Mouse (Mus musculus) forebrain, embryonic 10.5 days (tissue): ENCODE results near the gene Cldnd2. TPM values are rescaled to one million over a fixed set of nuclear protein-coding genes. Genes with fewer than 3 reads are reported as not detected.

Experiments
- DNase-seq: peaks from one replicate; pipeline ENCODE4 v3.0.0-alpha.2; 2017; ENCODE audit warnings: low spot score; ENCODE audit errors: extremely low spot score
- H3K27ac ChIP-seq: fragments of 300-500 bp; sonication (generic); 2 replicates; pipeline ENCODE4 v1.5.1; 2016; ENCODE audit warnings: mild to moderate bottlenecking
- H3K27me3 ChIP-seq: fragments of 300-500 bp; sonication (generic); 2 replicates; pipeline ENCODE4 v1.6.1; 2016; ENCODE audit warnings: mild to moderate bottlenecking; ENCODE audit not compliant: poor library complexity, severe bottlenecking
- H3K36me3 ChIP-seq: fragments of 300-500 bp; sonication (generic); replicated peaks from 2 replicates; pipeline ENCODE4 v1.6.1; 2016; ENCODE audit warnings: mild to moderate bottlenecking, moderate library complexity
- H3K4me1 ChIP-seq: fragments of 300-500 bp; sonication (generic); 2 replicates; pipeline ENCODE4 v1.6.1; 2016
- H3K4me3 ChIP-seq: fragments of 300-500 bp; sonication (generic); 2 replicates; pipeline ENCODE4 v1.5.1; 2016; ENCODE audit warnings: mild to moderate bottlenecking, moderate library complexity
- H3K9me3 ChIP-seq: fragments of 300-500 bp; sonication (generic); 2 replicates; pipeline ENCODE4 v1.6.1; 2016; ENCODE audit warnings: mild to moderate bottlenecking, moderate library complexity
- WGBS: fragments of 180-500 bp; shearing (Covaris S2); methylation state at CpG from one replicate; pipeline ENCODE4 v1.1.7; 2016; 5-methylcytosine and 5-hydroxymethylcytosine counted together
- polyA plus RNA-seq: library from polyadenylated mRNA; unstranded; fragments of >200 nt; fragmentation: Nextera tagmentation; extraction: Ambion mirVana; gene quantifications from 2 replicates; pipeline ENCODE4 v1.2.1, GENCODE M21; 2016

Gene Cldnd2
- polyA plus RNA-seq, 1 experiment from 2014 or later = not detected

DNA sequence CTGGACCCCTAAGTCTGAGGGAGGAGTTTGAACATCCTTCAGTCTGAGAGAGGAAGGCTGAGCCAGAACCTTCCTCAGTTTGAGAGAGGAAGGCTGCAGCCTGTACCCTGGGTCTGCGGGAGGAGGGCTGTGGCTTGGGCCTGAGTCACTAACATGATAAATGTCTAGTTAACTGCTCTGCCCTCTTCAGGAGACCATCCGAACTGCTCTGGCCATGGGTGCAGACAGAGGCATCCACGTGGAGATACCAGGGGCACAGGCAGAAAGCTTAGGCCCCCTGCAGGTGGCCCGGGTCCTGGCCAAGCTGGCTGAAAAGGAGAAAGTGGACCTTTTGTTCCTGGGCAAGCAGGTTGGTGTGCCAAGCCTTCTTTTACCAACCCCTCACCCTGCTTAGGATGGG, 12.0 kb downstream of the Cldnd2 start:
- no peaks in the 10 kb centered on the region for H3K4me1 ChIP-seq
- DNase-seq = no peak
- no peak overlapping the region for H3K27ac ChIP-seq
- 36% methylated on average over 4 of the region's 4 CpGs for WGBS
- H3K27me3 ChIP-seq = no peaks in the 10 kb centered on the region
- no peaks in the 10 kb centered on the region for H3K9me3 ChIP-seq
- H3K36me3 ChIP-seq = peaks cover 61% of the 10 kb centered on the region
- no peak overlapping the region for H3K4me3 ChIP-seq

DNA sequence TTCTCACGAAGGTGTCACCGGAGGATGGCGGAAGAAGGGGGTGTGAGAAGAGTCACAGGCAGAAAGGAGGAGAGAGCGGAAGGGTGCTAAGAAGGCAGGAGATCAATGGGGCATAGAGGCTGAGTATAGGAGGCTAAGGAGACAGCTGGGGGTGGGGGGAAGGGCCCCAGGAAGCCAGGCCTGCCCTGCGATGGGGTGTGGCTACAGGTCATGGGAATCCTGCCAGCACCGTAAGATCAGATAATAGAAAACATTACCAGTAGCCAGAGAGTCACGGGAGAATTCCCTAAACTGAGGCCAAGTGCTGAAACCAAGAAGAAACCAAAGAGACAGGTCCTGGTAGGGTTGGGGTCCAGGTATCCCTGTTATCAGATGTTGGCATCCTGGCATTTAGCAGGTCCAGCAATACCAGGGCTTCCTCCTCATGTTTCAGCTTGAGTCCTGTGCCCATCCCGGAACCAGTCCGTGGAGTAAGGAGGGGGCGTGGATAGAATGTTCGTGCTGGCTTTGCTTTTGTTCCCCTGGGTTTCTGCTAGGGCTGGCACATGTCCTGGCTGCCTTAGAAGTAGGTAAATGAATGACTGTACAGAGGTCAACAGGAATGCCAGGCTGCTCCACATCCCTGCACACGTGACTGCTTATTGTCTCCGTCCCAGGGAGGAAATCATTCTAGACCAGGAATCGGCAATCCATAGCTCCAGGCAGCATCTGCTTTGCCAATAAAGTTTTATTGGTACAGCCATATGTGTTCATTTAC, 13.2 kb downstream of the Cldnd2 start:
- H3K27ac ChIP-seq = no peak overlapping the region
- H3K9me3 ChIP-seq = no peaks in the 10 kb centered on the region
- no peak for DNase-seq
- 96% methylated on average over 14 of the region's 14 CpGs for WGBS
- no peak overlapping the region for H3K4me3 ChIP-seq
- peaks cover 66% of the 10 kb centered on the region for H3K36me3 ChIP-seq
- H3K27me3 ChIP-seq = no peaks in the 10 kb centered on the region
- H3K4me1 ChIP-seq = no peaks in the 10 kb centered on the region

DNA sequence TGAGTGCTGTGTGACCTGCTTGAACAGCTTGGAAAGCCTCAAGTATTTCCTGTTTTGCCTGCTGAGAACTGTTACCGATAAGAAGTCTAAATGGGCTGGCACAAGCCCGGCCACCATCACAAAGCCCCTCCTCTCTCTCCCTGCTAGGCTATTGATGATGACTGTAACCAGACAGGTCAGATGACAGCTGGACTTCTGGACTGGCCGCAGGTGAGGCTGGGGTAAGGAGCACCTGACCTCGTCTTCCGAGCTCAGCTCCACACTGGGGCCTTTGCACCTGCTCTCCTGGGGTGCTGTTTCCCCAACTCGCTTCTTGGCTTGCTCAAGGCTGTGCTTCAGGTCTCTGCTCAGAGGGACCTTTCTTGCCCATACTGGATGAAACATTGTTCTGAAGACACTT, 13.8 kb downstream of the Cldnd2 start:
- Histone ChIP-seq H3K27me3 (no peaks in the 10 kb centered on the region), H3K9me3 (no peaks in the 10 kb centered on the region), H3K36me3 (peaks cover 66% of the 10 kb centered on the region), H3K4me3 (no peak overlapping the region), H3K4me1 (no peaks in the 10 kb centered on the region), H3K27ac (no peak overlapping the region)
- WGBS = 93% methylated on average over 6 of the region's 6 CpGs
- DNase-seq = no peak

DNA sequence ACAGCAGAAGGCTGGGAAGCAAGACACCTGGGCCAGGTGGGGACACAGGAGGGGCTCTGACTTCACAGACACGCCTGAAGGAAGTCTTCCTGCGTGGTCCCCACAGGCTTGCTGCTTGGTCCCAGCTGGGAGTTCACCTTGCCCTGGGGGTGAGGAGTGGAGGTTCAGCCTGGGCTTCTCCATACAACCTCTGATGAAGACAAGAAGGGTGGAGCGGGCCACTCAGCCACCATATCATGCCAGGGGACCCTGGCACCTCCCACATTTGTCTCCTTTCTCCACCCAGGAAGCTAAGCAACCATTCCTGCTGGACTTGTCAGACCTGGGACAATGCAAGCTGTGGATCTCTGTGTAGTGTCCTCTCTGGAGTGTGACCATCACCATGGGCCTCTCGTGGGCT, 22.3 kb downstream of the Cldnd2 start, which contains the start of gene Vsig10l:
TSS of gene Vsig10l (plus strand) at position 301 of the 400 bp plus-strand sequence.
- Histone ChIP-seq H3K27me3 (peaks cover 49% of the 10 kb centered on the region), H3K27ac (no peak within 1 kb of the TSS), H3K9me3 (no peaks in the 10 kb centered on the region), H3K4me1 (peaks cover 19% of the 10 kb centered on the region), H3K36me3 (peaks cover 2% of the 10 kb centered on the region), H3K4me3 (no peak within 1 kb of the TSS)
- no peak for DNase-seq
- 69% methylated on average over 4 of the region's 4 CpGs for WGBS

DNA sequence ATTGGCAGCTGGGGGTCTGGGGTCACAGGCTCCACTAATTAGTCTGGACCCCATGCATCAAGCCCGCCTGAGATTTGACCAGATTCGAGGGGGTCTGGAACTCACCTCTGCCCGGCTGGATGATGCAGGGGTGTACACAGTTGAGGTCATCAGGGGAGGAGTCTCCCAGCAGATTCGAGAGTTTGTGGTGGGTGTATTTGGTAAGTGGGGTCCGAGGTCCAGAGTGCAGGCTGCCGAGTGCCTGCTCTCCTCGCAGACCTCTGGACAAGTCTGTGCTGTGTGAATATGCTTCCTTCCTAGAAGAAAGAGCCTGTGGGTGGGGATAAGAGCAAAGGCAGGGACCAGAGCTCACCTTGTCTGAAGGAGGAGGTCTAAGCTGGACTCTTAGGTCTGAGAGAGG, 23.4 kb downstream of the Cldnd2 start:
- WGBS = 90% methylated on average over 7 of the region's 7 CpGs
- no peak for DNase-seq
- H3K36me3 ChIP-seq = no peaks in the 10 kb centered on the region
- H3K27ac ChIP-seq = no peak overlapping the region
- no peaks in the 10 kb centered on the region for H3K9me3 ChIP-seq
- peaks cover 19% of the 10 kb centered on the region for H3K4me1 ChIP-seq
- H3K4me3 ChIP-seq = no peak overlapping the region
- peaks cover 49% of the 10 kb centered on the region for H3K27me3 ChIP-seq

DNA sequence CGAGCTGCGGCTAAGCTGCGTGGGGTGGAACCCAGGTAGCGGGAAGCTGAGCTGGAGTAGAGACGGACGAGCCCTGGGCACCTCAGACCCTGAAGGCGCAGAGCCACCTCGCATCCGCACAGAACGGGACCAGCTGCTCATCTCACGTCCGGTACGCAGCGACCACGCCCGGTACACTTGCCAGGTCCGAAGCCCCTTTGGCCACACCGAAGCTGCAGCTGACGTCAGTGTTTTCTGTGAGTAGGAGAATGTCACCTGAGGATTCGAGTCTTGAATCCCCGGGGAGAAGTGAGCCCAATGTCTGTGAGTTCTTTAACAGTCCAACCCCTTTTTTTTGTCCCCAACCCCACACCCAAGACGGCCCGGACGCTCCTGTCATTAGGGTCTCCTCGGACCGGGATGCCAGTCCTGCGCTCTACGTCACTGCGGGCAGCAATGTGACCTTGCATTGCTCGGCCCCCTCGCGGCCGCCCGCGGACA, 24.3 kb downstream of the Cldnd2 start:
- H3K36me3 ChIP-seq = no peaks in the 10 kb centered on the region
- peaks cover 49% of the 10 kb centered on the region for H3K27me3 ChIP-seq
- H3K9me3 ChIP-seq = no peaks in the 10 kb centered on the region
- H3K4me3 ChIP-seq = peak overlapping the region; percentile 59
- DNase-seq = peak; percentile 22
- H3K4me1 ChIP-seq = peaks cover 19% of the 10 kb centered on the region
- WGBS = 8% methylated on average over 35 of the region's 35 CpGs
- H3K27ac ChIP-seq = peak overlapping the region; percentile 62; the same call in 1 of the 2 replicates

DNA sequence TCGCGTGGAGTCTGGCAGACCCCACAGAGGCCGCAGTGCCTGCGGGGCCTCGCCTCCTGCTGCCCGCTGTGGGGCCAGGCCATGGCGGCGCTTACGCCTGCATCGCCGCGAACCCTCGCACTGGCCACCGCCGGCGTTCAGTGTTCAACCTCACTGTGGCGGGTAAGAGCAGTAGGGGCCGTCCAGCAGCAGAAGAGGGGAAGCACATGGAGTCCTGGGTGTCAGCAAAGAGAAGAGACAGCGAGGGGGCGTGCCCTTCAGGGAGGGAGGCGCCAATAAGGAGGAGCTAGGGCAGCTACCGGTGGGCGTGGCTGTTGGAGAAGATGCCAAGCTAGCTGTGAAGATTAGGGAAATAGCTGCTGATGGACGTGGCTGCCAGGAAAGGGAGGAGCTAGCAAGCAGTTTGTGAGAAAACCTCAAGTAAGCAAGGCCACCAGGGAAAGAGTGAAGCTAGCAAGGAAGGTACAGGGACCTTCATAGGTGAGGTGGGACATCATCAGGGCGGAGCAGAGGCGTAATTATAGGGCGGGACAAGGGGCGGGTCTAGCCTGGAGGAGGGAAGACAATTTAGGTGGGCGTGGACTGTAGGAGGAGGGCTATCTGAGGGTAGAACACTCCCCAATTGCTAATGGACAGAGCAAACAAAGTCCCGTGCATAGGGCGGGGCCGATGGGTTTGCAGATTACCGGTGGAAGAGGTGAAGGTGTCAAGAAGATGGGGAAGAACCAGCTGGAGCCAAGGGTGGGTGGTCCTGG, 24.9 kb downstream of the Cldnd2 start:
- no peaks in the 10 kb centered on the region for H3K36me3 ChIP-seq
- under 1% methylated on average over 33 of the region's 33 CpGs for WGBS
- peak; percentile 85 for DNase-seq
- peaks cover 49% of the 10 kb centered on the region for H3K27me3 ChIP-seq
- peaks cover 19% of the 10 kb centered on the region for H3K4me1 ChIP-seq
- no peaks in the 10 kb centered on the region for H3K9me3 ChIP-seq
- peak overlapping the region; percentile 62; the same call in 1 of the 2 replicates for H3K27ac ChIP-seq
- H3K4me3 ChIP-seq = peak overlapping the region; percentile 59

DNA sequence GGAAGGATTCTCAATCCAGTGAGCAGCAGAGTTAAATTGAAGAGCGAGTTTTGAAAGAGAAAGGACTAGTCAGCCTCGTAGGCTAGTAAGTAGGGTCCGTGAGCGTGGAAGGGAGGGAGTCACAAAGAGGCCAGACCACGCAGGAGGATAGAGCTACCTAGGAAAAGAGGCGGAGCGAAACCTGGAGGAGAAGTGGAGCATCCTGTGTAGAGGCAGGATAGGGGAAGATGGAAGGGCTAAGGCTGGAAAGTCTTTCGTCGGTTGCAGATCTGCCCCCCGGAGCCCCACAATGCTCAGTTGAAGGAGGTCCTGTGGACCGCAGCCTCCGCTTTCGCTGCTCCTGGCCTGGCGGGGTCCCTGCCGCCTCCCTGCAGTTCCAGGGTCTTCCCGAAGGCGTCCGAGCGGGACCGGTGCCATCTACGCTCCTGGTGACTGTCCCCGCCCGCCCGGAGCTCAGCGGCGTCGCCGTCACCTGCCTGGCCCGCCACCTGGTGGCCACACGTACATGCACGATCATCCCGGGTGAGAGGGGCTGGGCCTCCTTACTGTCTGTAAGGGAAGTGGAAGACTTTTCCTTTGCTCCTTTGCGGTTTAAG, 25.6 kb downstream of the Cldnd2 start:
- H3K27ac ChIP-seq = peak overlapping the region; percentile 36; the same call in 1 of the 2 replicates
- H3K27me3 ChIP-seq = peaks cover 49% of the 10 kb centered on the region
- DNase-seq = peak; percentile 79
- H3K36me3 ChIP-seq = no peaks in the 10 kb centered on the region
- peaks cover 19% of the 10 kb centered on the region for H3K4me1 ChIP-seq
- 1% methylated on average over 33 of the region's 33 CpGs for WGBS
- H3K9me3 ChIP-seq = no peaks in the 10 kb centered on the region
- peak overlapping the region; percentile 59 for H3K4me3 ChIP-seq

DNA sequence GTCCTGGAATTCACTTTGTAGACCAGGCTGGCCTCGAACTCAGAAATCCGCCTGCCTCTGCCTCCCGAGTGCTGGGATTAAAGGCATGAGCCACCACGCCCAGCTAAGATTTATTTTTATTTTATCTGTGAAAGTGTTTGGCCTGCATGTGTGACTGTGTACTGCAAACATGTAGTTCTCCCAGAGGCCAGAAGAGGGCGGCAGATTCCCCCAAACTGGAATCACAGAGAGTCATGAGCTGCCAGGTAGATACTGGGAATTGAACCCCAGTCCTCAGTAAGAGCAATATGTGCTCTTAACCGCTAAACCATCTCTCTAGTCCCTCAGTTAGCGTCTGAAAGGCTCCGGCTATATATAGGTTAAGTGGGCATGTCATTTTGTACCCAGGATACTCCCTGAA, 29.8 kb downstream of the Cldnd2 start:
- Histone ChIP-seq H3K36me3 (no peaks in the 10 kb centered on the region), H3K4me3 (no peak overlapping the region), H3K27me3 (peaks cover 34% of the 10 kb centered on the region), H3K27ac (no peak overlapping the region), H3K4me1 (peaks cover 14% of the 10 kb centered on the region), H3K9me3 (no peaks in the 10 kb centered on the region)
- DNase-seq = peak; percentile 59
- 48% methylated on average over 8 of the region's 8 CpGs for WGBS

DNA sequence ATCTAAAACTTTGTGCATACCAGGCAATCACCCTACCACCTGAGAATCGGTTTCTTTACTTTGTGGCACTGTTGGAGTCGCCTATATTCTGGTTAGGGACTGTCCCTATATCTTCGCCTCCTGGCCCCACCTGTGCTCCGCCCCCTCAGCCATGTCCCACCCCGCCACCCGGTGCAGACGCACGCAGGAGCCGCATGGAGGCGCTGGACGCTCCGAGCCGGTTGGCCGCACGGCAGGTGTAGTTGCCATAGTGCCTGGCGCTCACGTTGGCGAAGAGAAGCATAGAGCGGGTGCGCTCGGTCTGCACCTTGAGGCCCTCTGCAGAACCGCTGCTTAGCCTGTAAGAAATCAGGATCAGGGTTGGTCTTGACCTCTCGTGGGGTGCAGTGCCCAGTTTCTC, 35.1 kb downstream of the Cldnd2 start:
- no peaks in the 10 kb centered on the region for H3K9me3 ChIP-seq
- H3K36me3 ChIP-seq = no peaks in the 10 kb centered on the region
- WGBS = 4% methylated on average over 23 of the region's 23 CpGs
- no peak overlapping the region for H3K27ac ChIP-seq
- no peak for DNase-seq
- no peak overlapping the region for H3K4me3 ChIP-seq
- peaks cover 54% of the 10 kb centered on the region for H3K27me3 ChIP-seq
- H3K4me1 ChIP-seq = peaks cover 18% of the 10 kb centered on the region

DNA sequence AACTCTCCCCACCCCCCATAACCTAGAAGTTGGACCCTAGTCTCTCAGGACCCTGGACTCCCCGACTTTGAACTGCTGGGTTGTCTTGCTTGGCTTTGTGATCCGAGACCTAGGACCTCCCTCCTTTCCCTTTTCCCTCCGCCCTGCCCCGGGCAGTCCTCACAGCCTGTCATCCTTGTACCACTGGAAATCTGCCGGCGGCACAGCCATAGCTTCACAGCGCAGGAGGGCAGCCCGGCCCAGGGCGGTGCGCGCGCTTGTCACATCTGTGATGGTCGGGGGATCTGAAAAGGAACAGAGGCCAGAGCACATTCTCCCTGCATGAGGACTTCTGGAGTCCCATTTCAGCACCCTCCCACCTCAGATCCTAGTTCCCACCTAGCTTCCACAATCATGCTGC, 35.8 kb downstream of the Cldnd2 start:
- H3K27ac ChIP-seq = no peak overlapping the region
- no peaks in the 10 kb centered on the region for H3K36me3 ChIP-seq
- H3K9me3 ChIP-seq = no peaks in the 10 kb centered on the region
- H3K4me3 ChIP-seq = no peak overlapping the region
- DNase-seq = no peak
- 4% methylated on average over 13 of the region's 13 CpGs for WGBS
- peaks cover 54% of the 10 kb centered on the region for H3K27me3 ChIP-seq
- peaks cover 18% of the 10 kb centered on the region for H3K4me1 ChIP-seq

DNA sequence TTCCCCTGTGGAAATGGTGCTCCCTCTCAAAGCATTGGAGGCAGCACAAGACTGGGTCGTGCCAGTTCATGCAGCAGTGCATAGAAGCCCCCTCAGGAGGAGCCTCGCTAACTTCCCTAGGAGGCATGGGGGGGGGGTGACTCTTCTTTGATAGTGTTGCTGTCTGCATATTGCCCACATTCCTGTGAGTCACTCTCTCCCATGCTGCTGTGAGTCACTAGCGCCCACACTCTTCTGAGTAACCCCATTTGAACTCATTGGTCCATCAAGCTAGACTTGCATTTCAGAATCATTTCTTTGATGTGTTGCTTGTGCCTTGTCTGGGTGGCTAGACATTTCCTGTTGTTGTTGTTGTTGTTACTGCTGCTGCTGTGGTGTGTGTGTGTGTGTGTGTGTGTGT, 40.6 kb downstream of the Cldnd2 start:
- WGBS = 80% methylated on average over 3 of the region's 3 CpGs
- no peak for DNase-seq
- Histone ChIP-seq H3K27me3 (peaks cover 34% of the 10 kb centered on the region), H3K4me1 (peaks cover 23% of the 10 kb centered on the region), H3K27ac (no peak overlapping the region), H3K9me3 (no peaks in the 10 kb centered on the region), H3K36me3 (no peaks in the 10 kb centered on the region), H3K4me3 (no peak overlapping the region)
